Mouse (Mus musculus): ENCODE data around the gene Lmo7.

DNA sequence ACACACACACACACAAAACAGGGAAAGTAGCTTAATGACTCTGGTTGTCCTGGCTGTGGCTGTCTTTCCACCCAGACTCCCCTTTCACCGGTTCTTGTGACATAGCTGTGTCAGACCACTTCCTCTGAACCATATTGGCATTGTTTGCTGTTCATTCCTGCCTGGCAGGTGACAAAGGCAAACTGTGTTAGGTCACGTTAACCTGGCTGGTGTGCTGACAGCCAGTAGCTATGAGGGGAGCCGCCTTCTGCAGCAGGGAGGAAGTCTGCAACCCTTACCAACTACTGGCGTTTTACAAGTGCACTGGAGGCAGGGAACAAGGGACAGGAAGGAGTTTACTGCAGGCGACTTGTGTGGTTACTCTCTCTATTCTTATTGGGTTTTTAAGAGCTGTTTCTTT is 153.2 kb downstream of the Lmo7 start:
- no peak for TF ChIP-seq TAL1 (IDR thresholded peaks at IDR 0.05; ENCODE audit: low read length)
- TF ChIP-seq GATA1 (IDR thresholded peaks at IDR 0.05; ENCODE audit: low read length) = no peak

All from erythroblast, embryonic 14.5 days (primary cell).